Mouse (Mus musculus) kidney, postnatal 36 days (tissue): ENCODE data around the gene 2900026A02Rik.

Experiments used
- DNase-seq, 2 experiments: peaks; one replicate each; pipeline ENCODE4 v3.0.0; 2021 to 2022; ENCODE audit warnings: mixed read lengths in 2 of 2

2900026A02Rik gene

DNA sequence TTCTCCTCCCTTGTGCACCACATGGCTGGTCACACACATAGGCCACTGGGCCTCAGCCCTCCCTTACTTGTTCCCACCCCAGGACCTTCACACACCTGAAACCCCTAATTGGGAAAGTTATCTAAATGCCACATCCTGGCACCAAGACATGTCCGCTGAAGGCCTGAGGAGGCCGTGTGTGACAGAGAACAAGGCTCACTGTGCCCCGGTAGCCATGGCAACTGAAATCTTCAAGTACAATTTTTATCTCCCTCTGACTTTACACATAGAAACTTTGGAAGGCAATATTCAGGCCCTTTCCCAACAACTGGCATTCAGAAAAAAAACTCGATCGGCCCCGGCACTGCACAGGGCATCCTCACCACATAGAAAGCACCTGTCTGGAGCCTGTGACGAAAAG lies 72.0 kb downstream of the 2900026A02Rik start:
- no peak for DNase-seq

- DNase-seq = no peak
These were observed 73.0 kb downstream of the 2900026A02Rik start for GRCm38 (mm10) chr5:113147994-113148471.

DNA sequence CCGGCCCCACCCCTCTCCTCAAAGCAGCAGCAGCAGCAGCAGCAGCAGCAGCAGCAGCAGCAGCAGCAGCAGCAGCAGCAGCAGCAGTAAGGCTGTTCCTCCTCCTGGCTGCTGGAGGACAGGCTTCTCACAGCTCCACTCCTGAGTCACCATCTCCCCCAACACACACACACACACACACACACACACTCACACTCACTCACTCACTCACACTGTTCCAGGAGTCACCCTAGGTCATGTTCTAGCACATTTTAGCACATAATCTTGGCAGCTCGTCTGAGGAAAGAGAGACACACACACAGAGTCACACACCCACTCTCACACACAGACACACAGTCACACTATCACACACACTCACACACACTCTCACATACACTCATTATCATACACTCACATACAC lies 74.4 kb downstream of the 2900026A02Rik start:
- no peak for DNase-seq

- DNase-seq = no peak
These were observed 75.9 kb downstream of the 2900026A02Rik start for GRCm38 (mm10) chr5:113145171-113145570.

- peak; percentile 39 to 48 for DNase-seq
These were observed 78.5 kb downstream of the 2900026A02Rik start for GRCm38 (mm10) chr5:113142486-113142885.

DNA sequence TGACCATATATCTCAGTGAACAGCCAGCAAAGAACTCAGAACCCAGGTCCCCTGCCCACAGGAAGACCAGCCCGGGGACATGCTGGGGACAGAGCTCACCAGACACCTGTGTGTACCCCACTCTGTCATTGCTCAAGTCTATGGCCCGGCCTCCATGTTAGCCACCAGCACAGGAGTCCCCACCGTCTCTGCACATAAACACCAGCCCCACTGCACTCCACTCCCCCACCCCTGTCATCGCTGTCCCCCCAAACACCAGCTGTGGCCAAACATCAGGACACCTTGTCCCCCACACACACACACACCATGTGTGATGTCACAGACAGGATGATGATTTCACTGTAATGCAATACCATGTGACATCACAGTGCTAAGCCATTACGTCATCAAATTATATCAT lies 79.0 kb downstream of the 2900026A02Rik start:
- DNase-seq = no peak

GRCm38 (mm10) chr5:113140872-113141271 lies 80.2 kb downstream of the 2900026A02Rik start:
- no peak for DNase-seq

DNA sequence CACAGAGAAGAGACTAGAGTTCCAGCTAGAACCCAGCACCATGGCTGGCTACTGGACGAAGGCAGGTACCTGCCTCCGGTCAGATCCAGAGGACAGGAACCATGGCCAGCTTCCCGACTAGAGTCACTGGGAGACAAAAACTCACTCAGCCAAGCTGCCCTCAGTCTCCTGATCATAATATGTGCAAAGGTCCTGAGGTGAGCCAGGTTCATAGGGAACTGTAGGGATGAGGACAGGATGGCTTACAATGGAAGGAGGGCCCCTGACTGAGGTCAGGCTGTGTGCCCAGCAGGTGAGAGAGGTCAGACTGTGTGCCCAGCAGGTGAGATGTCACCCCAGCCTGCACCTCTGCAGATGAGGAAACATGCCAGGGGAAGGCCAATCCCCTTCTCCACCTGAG lies 81.0 kb downstream of the 2900026A02Rik start:
- no peak for DNase-seq

DNA sequence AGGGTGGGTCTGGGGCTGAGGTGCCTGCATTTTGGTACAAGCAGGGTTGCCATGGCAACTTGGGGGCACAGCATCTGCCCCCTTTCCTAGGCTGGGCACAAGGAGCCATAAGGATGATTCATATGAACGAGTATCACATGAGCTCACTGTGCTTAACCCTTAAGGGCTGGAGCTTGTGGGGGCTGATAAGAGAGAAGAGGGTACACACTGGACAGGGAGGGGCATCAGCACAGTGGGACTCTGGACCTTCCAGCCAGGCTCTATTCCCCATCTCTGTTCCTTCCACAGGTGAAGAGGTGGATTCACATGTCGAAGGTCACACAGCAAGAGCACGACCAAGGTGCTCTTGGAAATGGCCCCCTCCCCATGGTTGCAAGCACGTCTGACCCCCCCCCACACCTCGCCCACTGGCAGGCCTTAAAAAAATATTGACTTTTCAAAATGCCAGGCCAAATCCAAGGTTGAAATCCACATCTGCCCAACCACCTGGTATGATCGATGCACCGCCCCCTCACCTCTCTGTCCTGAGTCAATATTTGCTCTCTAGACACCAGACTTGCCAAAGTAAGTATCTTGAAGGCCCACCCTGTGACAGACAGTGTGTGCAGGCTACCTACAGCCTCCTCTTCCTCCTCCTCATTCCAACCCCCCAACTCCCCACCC lies 81.8 kb downstream of the 2900026A02Rik start:
- no peak for DNase-seq

- DNase-seq = peak; percentile 57 to 67
These were observed 82.5 kb downstream of the 2900026A02Rik start for GRCm38 (mm10) chr5:113138319-113139063.

- no peak for DNase-seq
These were observed 83.2 kb downstream of the 2900026A02Rik start for GRCm38 (mm10) chr5:113137691-113138318.

GRCm38 (mm10) chr5:113136951-113137487 lies 84.0 kb downstream of the 2900026A02Rik start:
- DNase-seq = no peak

GRCm38 (mm10) chr5:113135513-113135912 lies 85.5 kb downstream of the 2900026A02Rik start:
- DNase-seq = no peak

- no peak for DNase-seq
These were observed 87.0 kb downstream of the 2900026A02Rik start for GRCm38 (mm10) chr5:113133722-113134710.

DNA sequence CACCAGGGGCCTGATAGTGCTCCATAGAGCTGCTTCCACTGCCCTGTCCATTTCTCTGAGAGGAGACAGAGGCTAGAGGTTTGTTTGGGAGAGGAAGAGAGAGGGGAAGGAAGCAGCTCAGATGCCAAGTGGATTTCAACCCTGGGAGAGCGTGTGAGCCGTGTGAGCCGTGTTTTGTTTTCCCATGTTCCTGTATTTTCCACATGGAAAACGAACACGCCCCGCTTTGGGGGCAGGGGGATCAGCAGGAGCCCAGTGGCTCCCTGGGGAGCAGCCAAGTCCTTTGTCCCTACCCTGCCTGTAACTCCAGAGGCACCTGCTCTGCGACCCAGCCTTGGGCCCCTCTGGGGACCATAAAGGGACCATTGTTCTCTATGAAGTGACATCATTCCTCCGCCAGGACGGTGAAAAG lies 88.0 kb downstream of the 2900026A02Rik start:
- peak; percentile 73 to 74 for DNase-seq

GRCm38 (mm10) chr5:113132635-113133041 lies 88.4 kb downstream of the 2900026A02Rik start:
- DNase-seq = peak; percentile 60 to 61

DNA sequence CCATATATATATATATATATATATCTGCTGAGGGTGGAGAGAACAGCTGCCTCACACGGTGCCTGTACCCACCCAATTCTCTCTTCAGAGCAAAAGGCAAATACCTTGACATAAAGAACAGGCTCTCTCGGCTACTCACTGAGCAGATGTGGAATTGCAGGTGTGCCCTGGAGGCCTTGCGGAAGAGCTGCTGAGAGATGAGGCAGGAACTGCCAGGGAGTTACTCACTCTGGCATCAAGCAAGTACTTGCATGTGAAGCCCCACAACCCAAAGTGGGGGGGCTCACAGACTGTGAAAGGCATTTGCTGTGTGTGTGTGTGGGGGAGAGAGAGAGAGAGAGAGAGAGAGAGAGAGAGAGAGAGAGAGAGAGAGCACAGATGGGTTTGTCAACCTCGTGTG lies 92.6 kb downstream of the 2900026A02Rik start:
- no peak for DNase-seq

DNA sequence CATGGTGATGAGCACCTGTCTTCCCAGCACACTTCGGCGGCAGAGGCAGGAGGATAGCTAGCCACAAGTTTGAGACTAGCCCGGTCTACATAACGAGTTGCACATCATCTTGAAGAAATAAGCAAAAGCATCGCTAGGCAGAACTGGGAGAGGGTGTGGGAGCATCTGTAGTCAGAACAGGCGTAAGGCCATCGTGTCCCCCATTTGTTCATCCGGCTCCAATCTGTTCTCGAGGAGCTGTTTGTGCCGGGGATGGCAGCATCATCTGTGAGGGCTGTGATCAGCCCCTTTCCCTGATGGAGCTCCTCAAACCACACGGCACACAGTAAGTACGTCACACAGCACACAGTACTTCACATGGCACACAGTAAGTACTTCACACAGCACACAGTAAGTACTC lies 94.6 kb downstream of the 2900026A02Rik start:
- no peak for DNase-seq

- DNase-seq = no peak
These were observed 97.3 kb downstream of the 2900026A02Rik start for GRCm38 (mm10) chr5:113123693-113124092.

DNA sequence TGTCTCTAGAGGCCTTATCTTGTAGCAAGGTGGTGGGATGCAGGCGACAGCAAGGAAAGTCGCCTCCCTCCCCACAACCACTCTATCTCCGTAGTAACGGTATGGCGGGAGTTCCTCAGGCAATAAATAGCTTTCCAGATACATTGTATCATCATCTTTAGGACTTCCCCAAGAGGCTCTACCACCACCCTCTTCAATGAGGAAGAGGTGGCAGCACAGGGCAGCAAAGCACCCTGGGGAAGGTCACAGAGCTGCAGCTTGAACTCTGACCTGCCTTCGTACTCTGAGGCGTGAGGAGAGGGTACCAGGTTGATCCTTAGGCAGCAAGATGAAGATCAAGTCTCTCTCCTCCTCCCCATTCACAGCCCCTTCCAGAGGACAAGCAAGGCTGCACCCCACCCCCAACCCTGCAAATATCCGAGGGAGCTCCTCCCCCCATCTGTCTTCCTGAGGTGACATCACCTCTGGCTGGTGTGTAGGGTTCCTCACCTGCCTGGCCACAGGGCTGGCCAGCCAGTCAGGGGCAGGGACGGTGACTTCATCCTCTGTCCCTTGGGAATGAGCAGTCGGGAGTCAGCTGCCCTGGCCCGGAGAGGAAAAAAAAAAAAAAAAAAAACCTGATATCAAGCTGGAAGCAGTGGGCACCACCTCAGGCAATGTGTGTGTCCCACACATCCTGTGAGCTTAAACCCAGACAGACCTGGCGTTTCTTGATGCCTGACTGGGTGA lies 98.5 kb downstream of the 2900026A02Rik start:
- DNase-seq = no peak

GRCm38 (mm10) chr5:113121591-113121875 lies 99.5 kb downstream of the 2900026A02Rik start:
- DNase-seq = no peak
